Mouse (Mus musculus): ENCODE results near the gene Id2. TPM values are rescaled to one million over a fixed set of nuclear protein-coding genes. Genes with fewer than 3 reads are reported as not detected.
A peak's percentile ranks its signal among the peaks of the same experiment; 100 is the strongest.

Gene Id2
- total RNA-seq, 2 experiments from 2014 or later: 13.6 to 14.6 TPM

DNA sequence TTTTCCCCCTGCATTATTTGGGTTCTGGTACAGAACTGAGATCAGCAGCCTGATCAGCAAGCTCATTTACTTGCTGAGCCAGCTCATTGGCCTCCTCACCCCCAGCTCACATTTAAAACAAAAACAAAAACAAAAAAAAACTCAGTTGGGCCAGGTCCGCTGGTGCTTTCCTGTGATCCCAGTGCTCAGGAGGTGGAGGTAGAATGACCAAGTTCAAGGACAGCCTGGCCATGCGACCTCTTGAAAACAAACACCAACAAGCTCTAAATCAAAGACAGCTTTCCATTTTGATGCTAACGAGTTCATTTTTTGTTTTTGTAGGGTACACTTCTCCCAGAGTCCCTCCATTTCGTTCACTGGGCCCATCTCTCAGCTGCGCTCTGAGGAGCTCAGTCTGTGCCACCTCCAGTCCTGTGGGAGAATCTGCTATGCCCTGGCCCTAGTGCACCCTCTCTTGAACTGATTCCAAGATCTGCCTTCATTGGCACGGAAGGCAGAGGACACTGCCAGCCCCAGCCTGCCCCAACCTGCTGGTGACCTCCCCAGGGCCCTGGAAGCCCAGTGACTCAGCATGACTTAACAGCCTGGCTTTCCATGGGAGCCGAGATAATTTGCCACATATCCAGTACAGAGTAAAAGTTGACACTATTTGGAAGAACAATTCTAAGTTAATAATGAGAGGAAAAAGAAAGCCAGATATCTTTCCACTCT lies 13.2 kb upstream of the Id2 start:
- intact Hi-C loops (cut with DNase I): no loop called here
- DNase-seq: peak; percentile 36 to 66

DNA sequence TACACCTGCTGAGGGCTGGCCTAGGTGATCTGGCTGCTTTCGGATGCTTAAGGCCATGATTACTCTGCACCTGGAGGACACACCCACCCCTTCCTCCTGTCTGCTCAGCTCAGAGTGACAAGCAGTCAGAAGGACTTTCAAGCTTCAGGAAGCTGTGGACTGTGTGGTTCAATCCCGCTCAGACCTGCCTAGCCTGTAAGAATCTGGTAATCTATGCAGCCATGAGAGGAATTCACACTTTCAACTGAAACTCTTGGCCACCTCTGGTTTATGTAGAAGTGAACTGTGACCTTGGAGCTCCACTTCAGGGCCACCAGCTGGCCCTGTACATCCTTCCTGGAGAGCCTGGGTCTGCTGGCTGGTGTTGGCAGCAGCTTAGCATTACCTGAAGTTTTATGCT lies 11.9 kb upstream of the Id2 start:
- intact Hi-C loops (cut with DNase I): no loop called here
- no peak for DNase-seq

GRCm38 (mm10) chr12:25104541-25104940 lies 7.6 kb upstream of the Id2 start:
- no peak for DNase-seq
- intact Hi-C loops (cut with DNase I): no loop called here

DNA sequence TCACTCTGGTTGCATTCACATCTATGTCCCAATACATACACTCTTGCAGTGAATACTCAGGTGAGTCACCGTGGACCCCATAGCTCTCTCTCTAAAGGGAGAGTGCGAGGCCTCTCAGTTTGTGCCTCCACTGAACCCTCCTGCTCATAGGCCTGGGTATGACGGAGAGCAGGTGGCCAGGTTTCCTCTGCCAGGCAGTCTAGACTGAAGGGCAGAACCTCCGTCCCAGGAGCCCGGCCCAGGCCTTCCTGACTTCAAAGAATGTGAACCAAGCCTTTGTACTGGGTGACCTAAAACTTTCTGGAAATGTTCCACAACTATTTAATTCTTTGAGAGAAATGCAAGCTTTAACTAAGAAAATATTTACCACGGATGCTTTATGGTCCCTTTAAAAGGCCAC lies 7.0 kb upstream of the Id2 start:
- intact Hi-C loops (cut with DNase I): no loop called here

GRCm38 (mm10) chr12:25101389-25101788 lies 4.4 kb upstream of the Id2 start:
- intact Hi-C loops (cut with DNase I): loop anchor here (1.0 kb wide), 1 partner anchor 16 kb away; no protein-coding TSS in a partner anchor
- peak; percentile 5 to 29 for DNase-seq

More for the DNA sequence above, 7.0 kb upstream of the Id2 start:
- no peak for DNase-seq

- DNase-seq: peak; percentile 68 to 71
- intact Hi-C loops (cut with DNase I): loop anchor here (1.0 kb wide), 1 partner anchor 17 kb away; no protein-coding TSS in a partner anchor
Observed at GRCm38 (mm10) chr12:25100411-25101217, 3.7 kb upstream of the Id2 start.

- peak; percentile 43 to 56 for DNase-seq
- intact Hi-C loops (cut with DNase I): loop anchor here (5.0 to 10.0 kb wide), 3 partner anchors 63 to 975 kb away; no protein-coding TSS in a partner anchor
Observed at GRCm38 (mm10) chr12:25099563-25100408, 2.8 kb upstream of the Id2 start.

GRCm38 (mm10) chr12:25099313-25099562 lies 2.3 kb upstream of the Id2 start:
- intact Hi-C loops (cut with DNase I): loop anchor here (5.0 to 10.0 kb wide), 3 partner anchors 63 to 976 kb away; no protein-coding TSS in a partner anchor
- peak; percentile 56 to 64 for DNase-seq

DNA sequence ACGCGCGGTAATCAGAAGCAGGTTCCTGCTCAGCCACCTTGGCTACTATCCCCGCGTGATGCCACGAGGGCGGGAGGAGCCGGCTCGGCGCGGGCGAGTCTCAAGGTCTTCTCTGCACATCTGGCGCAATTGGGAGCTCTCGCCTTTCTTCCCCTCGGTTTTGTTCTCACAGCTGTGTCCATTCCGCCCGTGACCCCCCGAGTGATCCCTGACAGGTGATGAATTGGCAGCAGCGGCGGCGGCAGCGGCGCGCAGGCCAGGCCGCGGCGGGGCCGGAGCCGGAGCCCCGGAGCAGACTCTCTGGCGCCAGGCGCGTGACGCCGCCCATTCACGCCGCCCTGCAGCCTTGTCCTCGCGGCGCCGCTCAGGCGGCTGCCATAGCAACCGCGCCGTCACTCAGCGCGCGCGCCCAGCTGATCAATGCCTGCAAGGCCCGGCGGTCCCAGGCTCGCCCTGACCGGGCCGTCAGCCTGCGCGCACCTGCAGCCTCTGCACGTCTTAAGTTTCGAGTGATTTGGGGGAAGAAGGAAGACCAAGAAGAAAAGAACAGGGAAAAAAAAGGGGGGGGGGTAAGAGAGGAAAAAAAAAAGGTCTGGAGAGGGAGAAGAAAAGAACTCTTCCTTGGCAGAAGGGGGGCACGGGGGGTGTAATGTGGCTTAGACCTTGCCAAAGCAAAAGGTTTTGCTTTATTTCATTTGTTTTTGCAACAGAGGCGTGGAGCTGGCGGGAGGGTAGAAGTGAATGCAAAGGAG lies 1.8 kb upstream of the Id2 start:
- peak; percentile 97 to 98 for DNase-seq
- intact Hi-C loops (cut with DNase I): loop anchor here (5.0 to 10.0 kb wide), 3 partner anchors 64 to 976 kb away; no protein-coding TSS in a partner anchor

- intact Hi-C loops (cut with DNase I): loop anchor here (5.0 to 10.0 kb wide), 3 partner anchors 64 to 977 kb away; no protein-coding TSS in a partner anchor
- no peak for DNase-seq
Observed at GRCm38 (mm10) chr12:25098161-25098550, 1.2 kb upstream of the Id2 start.

DNA sequence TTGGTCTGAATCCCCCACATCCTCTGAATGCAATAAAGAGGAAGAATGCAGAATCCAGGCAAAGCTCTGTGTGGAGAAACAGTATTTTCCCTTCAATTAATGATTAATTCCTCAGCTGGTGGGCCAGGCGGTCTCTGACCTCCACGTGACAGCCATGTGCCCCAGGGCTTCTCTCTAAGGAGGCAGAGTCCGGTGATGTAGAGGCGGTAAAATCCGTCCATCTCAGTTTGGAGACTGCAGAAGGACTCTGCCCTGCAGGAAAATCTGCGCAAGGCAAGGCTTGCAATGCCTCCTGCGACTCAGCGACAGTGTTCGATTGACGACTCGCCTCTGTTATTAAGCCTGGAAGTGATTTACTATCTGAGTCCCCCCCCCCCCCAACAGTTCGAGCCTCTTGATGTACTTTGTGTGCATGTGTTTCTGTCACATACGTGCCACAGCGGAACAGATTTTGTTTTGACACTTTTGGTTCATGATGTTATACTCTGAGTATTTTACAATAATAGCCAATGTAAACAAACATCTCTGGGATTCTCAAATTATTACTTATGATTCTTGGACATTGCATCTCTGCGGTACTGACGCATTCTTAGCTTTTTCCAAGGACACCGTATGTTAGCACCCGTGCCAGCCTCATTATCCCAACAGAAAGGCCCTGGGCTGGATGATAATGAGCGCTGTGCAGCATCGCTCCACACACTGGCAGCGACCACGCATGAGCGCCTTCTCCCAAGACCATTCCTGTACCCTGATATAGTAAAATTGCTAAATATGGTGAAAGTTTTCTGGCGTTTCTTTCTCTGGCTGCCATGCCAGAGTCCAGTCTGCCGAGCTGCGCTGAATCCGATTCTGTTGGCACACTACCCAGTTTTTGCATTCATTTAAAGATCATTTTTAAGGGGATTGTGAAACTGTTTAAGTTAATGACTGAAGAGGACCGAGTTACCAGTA lies 545 bp upstream of the Id2 start:
- peak; percentile 28 to 44 for DNase-seq

GRCm38 (mm10) chr12:25096640-25097051 lies 294 bp downstream of the Id2 start:
- intact Hi-C loops (cut with DNase I): loop anchor here (5.0 to 10.0 kb wide), 3 partner anchors 66 to 978 kb away; no protein-coding TSS in a partner anchor
- no peak for DNase-seq

More for the DNA sequence above, 545 bp upstream of the Id2 start:
- intact Hi-C loops (cut with DNase I): loop anchor here (5.0 to 10.0 kb wide), 3 partner anchors 65 to 977 kb away; no protein-coding TSS in a partner anchor

- DNase-seq: peak; percentile 96 to 97
Observed at GRCm38 (mm10) chr12:25095974-25096639, 833 bp downstream of the Id2 start.

GRCm38 (mm10) chr12:25095538-25095937 lies 1.4 kb downstream of the Id2 start:
- intact Hi-C loops (cut with DNase I): loop anchor here (5.0 to 10.0 kb wide), 3 partner anchors 67 to 979 kb away; no protein-coding TSS in a partner anchor
- no peak for DNase-seq

More at GRCm38 (mm10) chr12:25095974-25096639, 833 bp downstream of the Id2 start:
- intact Hi-C loops (cut with DNase I): loop anchor here (5.0 to 10.0 kb wide), 3 partner anchors 66 to 979 kb away; no protein-coding TSS in a partner anchor

DNA sequence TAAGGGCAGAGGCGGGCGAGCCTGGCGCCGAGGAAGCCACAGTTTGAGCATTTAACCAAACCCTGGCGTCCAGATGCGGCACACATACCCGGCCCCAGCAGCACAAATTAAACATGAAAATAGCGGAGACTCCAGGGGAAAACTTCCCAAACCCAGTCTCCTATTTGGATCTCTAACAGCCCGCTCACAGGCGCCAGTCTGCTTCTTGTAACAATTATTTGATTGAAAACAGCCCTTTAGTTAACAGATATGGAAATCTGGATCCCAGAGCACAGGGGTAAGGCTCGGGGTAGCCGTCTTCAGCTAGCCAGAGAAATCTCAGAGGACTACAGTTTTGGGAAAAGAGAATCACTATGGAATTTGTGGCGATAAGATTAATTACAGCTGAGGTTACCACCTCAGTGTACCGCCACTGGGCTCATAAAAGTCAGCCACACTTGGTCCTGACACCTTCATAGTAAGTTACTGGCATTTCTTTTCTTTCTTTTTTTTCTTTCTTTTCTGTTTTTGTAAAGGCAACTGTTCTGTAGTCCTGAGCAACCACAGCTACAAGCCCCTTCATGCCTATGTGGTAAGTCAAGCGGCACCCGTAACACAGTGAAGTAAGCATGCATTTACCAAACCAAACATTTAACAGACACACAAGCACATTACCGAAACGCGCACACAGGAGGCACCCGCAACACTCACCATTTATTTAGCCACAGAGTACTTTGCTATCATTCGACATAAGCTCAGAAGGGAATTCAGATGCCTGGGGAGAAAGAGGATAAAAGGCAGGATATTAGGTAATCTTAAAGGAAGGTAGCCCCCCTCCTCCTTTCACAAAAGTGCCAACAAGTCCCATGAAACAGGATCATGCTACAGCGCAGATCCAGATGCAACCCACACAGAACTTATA lies 2.1 kb downstream of the Id2 start:
- DNase-seq: peak; percentile 13 to 31
- intact Hi-C loops (cut with DNase I): loop anchor here (5.0 to 10.0 kb wide), 8 partner anchors 67 to 1182 kb away; no protein-coding TSS in a partner anchor

GRCm38 (mm10) chr12:25093241-25093774 lies 3.6 kb downstream of the Id2 start:
- no peak for DNase-seq
- intact Hi-C loops (cut with DNase I): loop anchor here (2.0 to 10.0 kb wide), 9 partner anchors 67 to 1184 kb away; no protein-coding TSS in a partner anchor
